Mouse (Mus musculus) WW6 (cell line): ENCODE results near the gene Glg1.
"Not testable (repeated sequence)": the region's sequence is repeated elsewhere in the genome, so short reads cannot be mapped to it uniquely, and the experiment has no call there.

Experiments
- DNase-seq: peaks from one replicate; pipeline ENCODE4 v3.0.0-alpha.2; 2013; ENCODE audit warnings: low read depth, low spot score

The Glg1 gene

GRCm38 (mm10) chr8:111258631-111259407 lies at the start of gene Glg1:
Glg1 (minus strand) TSS chr8:111259216.
- peak; percentile 87 for DNase-seq

DNA sequence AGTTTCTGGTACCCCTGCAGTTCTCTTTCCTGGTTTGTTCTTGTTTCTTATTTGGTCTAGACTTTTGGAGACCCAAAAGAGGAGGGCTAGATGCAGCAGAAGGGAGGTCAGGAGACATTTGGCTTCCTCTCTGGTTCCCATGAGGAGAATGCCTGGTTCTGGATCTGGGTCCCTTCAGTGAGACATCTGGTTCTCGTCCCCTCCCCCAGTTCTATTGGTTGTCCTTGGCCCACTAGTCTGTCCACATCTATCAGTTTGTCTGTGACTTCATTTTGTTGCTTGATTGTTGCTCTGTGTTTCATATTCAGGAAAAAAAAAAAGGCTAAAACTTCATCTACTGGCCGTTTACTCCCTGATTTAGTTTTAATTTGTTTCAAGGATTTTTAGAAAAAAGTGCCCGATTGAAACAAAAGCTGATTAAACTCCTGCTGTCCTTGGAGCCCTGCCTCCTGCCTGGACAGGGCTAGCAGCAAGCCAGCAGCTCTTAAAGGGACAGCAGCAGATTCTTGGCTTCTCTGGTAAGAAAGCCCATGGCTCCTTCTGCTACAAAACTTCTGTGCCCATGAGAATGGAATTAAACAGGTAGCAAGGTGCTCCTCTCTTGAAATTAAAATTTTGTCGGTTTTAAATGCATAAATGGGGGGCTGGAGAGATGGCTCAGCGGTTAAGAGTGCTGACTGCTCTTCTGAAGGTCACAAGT lies 46.2 kb upstream of the Glg1 start:
- no peak for DNase-seq

DNA sequence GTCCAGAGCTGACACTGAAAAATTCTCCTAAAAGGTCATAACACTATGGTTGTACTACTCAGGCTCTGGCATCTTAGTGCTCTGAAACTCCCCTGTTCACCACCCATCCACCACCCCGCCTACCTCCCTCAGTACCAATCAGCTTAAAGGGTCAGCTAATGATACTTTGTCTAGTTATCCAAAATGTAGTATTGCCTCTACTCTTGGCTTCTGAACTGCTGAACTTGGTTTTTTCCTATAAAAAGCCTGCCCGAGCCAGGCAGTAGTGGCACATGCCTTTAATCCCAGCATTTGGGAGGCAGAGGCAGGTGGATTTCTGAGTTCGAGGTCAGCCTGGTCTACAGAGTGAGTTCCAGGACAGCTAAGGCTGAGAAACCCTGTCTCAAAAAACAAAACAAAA lies 45.3 kb upstream of the Glg1 start:
- DNase-seq = no peak

- not testable (repeated sequence) for DNase-seq
Observed at GRCm38 (mm10) chr8:111303076-111303803, 44.2 kb upstream of the Glg1 start.

- no peak for DNase-seq
Observed at GRCm38 (mm10) chr8:111300597-111301546, 41.9 kb upstream of the Glg1 start.

- DNase-seq = peak; percentile 99
Observed at GRCm38 (mm10) chr8:111299821-111300568, 41.0 kb upstream of the Glg1 start, which contains the start of gene Rfwd3. Rfwd3 (minus strand) TSS chr8:111300222.

GRCm38 (mm10) chr8:111299363-111299820 lies 40.4 kb upstream of the Glg1 start:
- peak; percentile 46 for DNase-seq

- DNase-seq = no peak
Observed at GRCm38 (mm10) chr8:111298011-111298410, 39.0 kb upstream of the Glg1 start.

- no peak for DNase-seq
Observed at GRCm38 (mm10) chr8:111291733-111292132, 32.7 kb upstream of the Glg1 start.

DNA sequence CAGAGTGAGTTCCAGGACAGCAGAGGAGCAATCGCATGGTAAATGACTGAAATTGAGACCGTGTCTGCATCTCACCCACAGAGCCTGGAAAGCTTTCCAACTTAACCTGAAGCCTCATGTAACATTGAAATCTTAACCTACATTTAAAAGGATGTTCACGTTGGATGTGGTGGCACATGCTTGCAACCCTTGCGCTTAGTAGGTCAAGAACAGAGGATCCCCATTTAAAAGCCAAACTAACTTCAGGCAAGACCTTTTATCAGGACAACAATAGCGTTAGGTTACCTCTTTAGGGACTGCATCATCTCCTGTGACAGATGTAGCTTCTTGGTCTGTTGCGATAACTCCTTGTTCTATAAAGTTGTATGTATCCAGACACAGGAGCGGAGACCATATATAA lies 31.6 kb upstream of the Glg1 start:
- DNase-seq = no peak

DNA sequence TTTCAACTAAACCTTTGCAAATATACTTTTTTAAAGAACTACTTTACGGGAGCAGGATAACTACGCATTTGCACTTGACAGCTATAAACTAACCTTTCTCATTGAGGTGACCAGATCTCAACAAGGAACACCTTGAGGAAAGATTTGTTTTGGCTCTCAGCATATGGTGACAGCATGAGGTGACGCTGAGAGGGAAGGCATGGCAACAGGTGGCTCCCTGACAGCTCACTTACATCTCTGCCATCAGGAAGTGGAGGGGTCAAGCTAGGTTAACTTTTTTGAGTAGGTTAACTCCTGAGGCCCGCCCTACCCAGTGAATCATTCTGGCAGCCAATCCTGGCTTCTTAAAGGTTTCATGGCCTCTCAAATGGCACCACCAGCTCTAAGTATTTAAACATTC lies 26.6 kb upstream of the Glg1 start:
- no peak for DNase-seq

DNA sequence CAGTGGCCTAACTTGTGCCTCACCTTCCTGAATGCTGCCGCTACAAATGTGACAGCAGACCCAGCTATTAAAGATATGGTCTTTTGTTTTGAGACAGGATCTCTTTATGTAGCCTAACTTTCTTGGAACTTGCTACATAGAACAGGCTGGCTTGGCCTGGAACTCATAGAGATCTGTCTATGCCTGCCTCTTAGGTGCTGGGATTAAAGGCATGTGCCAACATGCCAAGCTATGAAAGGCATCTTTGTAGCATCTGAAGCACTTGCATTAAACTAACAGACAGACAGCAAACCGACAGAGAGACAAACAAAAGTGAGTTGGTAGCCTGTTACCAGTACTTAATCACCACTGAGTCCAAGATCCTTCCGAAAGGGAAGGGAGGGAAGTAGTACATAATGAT lies 23.1 kb upstream of the Glg1 start:
- DNase-seq = no peak

GRCm38 (mm10) chr8:111268277-111268676 lies 9.3 kb upstream of the Glg1 start:
- DNase-seq = no peak

DNA sequence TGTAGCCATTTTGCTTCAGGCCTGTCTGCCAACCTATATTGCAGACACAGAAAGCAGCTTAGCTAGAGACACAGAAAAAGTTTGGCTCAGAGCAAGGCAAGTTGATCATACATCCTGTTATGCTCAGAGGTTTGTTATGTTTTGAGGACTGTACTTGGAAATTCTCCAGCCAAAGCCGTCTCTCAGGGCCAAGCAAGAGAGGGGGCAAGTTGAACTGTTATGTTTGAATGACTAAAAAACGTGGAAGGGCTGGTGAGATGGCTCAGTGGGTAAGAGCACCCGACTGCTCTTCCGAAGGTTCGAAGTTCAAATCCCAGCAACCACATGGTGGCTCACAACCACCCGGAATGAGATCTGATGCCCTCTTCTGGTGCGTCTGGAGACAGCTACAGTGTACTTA lies 7.1 kb upstream of the Glg1 start:
- DNase-seq = not testable (repeated sequence)

- no peak for DNase-seq
Observed at GRCm38 (mm10) chr8:111264693-111265220, 5.7 kb upstream of the Glg1 start.

DNA sequence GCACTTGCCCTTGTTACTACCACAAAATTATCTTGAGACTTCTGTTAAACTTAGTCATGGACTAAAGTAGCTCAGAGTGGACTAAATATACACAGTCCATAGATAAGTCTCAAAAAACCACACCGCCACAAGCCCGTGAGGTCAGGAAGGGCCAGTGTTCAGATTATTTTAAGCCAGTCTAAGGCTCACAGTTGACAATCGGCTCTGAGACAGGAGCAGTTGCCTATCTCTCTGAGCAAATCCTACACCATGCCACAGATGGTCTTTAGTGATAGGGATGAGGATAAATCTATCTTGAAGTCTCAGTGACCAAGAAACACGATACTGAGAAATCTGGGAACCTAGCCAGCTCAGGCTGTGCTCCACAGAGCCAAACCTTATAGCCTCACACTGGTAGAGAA lies 3.0 kb upstream of the Glg1 start:
- no peak for DNase-seq

DNA sequence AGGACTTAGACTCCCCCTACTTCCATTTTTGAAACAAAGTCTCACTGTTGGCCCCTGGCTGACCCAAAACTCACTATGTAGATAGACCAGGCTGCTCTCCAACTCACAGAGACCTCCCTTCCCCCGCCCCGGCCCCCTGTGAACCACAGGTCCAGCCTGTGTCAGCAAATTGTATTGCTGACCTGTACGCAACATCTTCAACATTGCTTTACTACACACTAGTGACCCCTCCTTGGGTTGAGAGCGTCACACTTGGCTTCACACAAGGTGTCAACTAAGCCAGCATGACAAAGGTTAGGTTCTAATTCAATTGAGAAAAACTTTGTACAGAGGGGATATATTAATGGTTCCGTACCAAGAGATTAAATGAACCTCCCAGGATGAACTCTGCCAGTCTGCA lies 1.2 kb upstream of the Glg1 start:
- DNase-seq = no peak

GRCm38 (mm10) chr8:111259408-111259741 lies 359 bp upstream of the Glg1 start:
- no peak for DNase-seq

DNA sequence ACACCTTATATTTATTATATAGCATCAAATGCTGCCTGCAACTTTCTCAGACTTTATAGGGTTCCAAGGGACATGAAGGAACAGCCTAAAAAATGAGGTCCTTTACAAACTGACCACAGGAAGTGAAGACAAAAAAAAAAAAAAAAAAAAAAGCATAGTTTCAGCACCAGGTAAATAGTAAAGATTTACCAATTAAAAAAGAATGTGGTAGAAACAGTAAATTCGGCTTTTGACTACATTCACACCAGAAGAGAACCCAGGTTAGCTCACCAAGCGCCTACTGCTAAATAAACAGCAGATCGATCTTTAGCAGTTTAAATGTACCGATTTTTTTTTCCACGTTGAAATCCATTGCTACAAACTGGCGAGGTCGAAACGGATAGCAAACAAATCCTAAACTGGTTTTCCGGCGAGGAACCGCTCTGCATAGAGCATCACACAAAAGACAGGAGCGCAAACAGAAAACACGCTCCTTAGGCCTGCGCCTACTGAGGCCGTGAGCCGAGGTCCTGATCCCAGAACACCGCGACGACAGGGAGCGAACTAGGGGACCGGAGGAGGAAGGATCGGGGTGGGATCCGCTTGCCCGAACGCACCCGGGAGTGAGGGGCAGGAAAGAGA lies 896 bp downstream of the Glg1 start:
- DNase-seq = no peak
